Mouse (Mus musculus) embryonic fibroblast, embryonic 13.5 days (primary cell): Measurements from ENCODE around the gene Cyp2t4.

ENCODE experiments used
- CTCF ChIP-seq: IDR thresholded peaks from 2 replicates; pipeline ENCODE4 v1.5.1; 2011; ENCODE audit warnings: mild to moderate bottlenecking, control low read depth, low read length, moderate library complexity, borderline replicate concordance; ENCODE audit not compliant: insufficient read depth
- POLR2A ChIP-seq: IDR thresholded peaks from 2 replicates; pipeline ENCODE4 v1.6.1; 2011; ENCODE audit warnings: low read depth, mild to moderate bottlenecking, control low read depth, low read length, moderate library complexity

GRCm38 (mm10) chr7:27197136-27197535 is 43.6 kb downstream of the Cyp2t4 start:
- TF ChIP-seq POLR2A (no peak), CTCF (no peak)
